Mouse (Mus musculus) heart, postnatal 4 days (tissue): ENCODE results near the gene Irf2bp2. TPM values are rescaled to one million over a fixed set of nuclear protein-coding genes. Genes with fewer than 3 reads are reported as not detected.
"Not testable (repeated sequence)": the region's sequence is repeated elsewhere in the genome, so short reads cannot be mapped to it uniquely, and the experiment has no call there.

Source experiments
- DNase-seq: peaks from one replicate; pipeline ENCODE4 v3.0.0; 2021
- total RNA-seq, 2 experiments: library from RNA; stranded (reverse); gene quantifications; 2 replicates each; pipeline ENCODE4 v1.2.3; 2021

Gene Irf2bp2
- total RNA-seq, 2 experiments from 2014 or later = 98.2 to 100.0 TPM

- DNase-seq = no peak
Observed at GRCm38 (mm10) chr8:126602641-126603040, 8.9 kb upstream of the Irf2bp2 start.

- no peak for DNase-seq
Observed at GRCm38 (mm10) chr8:126601325-126601724, 7.5 kb upstream of the Irf2bp2 start.

GRCm38 (mm10) chr8:126600816-126601243 is 7.0 kb upstream of the Irf2bp2 start:
- peak; percentile 57 for DNase-seq

DNA sequence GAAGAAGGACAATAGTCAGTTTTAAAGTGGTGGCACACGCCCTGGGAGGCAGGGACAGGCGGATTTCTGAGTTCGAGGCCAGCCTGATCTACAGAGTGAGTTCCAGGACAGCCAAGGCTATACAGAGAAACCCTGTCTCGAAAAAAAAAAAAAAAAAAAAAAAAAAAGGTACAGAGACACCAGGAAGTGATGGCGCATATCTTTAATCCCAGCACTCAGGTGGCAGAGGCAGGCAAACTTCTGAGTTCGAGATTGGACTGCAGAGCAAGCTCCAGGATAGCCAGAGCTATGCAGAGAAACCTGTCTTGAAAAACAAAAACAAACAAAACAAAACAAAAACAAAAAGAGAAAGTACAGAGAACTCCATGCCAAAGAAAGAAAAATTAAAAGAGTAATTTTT is 6.6 kb upstream of the Irf2bp2 start:
- DNase-seq = not testable (repeated sequence)

GRCm38 (mm10) chr8:126599297-126599696 is 5.5 kb upstream of the Irf2bp2 start:
- no peak for DNase-seq

GRCm38 (mm10) chr8:126598218-126598617 is 4.4 kb upstream of the Irf2bp2 start:
- no peak for DNase-seq

- DNase-seq = no peak
Observed at GRCm38 (mm10) chr8:126596721-126597120, 2.9 kb upstream of the Irf2bp2 start.

DNA sequence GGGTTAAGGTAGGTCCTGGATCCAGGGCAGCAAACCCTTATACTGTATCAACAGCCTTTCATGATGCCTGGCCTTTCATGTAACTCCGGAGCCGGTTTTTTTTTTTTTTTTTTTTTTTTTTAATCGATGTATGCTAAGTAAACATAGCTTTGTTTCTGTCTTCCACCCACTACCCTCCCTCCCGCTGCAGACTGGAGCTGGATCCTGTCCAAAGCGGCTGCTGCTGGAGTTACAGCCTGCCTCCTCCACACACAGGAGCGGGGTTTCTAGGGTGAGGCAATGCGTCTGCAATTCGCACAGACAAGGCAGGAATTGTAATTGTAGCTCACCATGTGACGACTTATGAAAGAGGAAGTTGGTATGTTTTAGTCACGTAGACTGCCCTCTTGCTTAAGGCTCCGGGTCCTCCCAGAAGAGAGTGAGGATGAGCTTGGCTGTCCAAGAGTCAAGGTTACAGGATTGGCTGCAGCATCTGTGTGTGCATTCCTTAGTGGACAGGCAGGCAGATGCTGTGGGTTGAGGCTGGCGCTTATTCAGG is 2.4 kb upstream of the Irf2bp2 start:
- peak; percentile 94 for DNase-seq

DNA sequence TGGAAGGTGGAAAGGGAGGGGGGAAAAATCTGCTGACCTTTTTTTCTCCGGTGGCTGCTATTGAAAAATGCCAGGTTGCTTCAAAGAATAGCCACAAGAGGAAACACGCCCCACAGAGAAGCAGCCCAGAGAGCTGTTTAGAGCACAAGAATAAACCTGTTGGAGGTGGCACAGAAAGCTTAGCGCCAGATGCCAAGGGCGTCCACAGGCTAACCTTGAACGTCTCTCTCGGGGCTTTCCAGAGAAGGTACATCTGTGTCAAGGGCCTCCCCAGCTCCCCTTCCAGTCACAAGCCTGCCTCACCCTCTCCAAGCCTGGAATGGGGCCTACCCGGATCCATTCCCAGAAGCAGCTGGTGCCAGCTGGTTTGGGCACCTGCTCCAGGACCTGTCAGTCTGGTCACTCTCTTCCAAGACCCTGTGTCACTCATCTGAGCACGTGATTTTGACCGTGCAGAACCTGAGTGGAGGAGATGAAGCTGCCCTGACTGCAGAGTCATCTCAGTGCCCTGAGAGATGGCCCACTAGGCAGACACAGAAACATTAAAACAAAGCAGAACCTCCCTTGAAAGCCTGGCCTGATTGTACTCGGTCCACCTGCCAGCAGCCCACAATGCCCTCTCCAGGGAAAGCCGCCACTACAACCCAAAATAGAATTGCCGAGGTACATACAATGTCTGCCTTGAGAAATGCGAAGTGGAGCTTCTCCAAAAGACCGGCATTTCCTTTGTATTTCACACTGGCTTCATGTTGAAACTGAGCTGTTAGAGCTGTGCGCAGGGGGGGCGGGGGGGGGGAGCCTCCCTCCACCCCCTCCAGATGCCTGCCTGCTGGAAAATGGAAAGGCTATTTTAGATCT is 1.6 kb upstream of the Irf2bp2 start:
- DNase-seq = peak; percentile 88

GRCm38 (mm10) chr8:126594481-126595000 is 755 bp upstream of the Irf2bp2 start:
- DNase-seq = peak; percentile 99

GRCm38 (mm10) chr8:126592771-126593571 is 815 bp downstream of the Irf2bp2 start:
- peak; percentile 57 for DNase-seq

DNA sequence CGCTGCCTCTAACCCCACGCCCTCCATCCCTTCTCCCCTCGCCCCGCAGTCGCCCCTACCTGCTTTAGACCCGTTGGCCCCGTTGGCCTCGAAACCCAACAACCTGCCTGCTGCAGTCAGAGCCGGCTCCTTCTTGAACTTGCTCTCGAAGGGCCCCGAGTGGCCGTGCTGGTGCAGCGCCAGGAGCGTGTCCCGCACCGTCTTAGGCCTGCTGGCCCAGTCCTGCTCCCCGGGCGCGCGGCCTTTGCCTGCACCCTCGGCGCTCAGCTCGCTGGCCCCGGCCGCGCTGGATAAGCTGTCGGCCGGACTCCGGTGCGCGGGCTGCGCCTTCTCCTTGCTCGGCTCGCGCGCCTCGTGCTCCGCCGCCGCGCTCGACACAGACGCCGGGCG is 1.4 kb downstream of the Irf2bp2 start:
- DNase-seq = peak; percentile 59

- DNase-seq = peak; percentile 72
Observed at GRCm38 (mm10) chr8:126591821-126592268, 1.9 kb downstream of the Irf2bp2 start.

- peak; percentile 63 for DNase-seq
Observed at GRCm38 (mm10) chr8:126591141-126591820, 2.5 kb downstream of the Irf2bp2 start.

DNA sequence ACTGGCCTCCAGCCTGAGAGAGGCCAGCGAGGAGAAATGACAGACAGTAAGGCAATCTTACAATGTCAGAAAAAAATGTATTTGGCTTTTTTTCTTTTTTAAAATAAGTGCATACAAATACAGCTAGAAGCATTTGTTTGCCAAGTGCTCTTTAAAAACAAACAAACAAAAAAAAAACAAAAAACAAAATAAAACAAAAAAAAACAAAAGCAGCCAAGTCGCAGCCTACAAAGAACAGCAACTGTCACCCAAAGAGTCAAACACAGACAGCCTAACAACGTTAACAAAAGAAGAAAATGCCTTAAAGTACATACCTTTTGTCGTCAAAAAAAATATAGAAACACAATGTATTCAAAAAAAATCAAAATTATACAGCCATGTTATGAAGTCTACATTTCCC is 3.2 kb downstream of the Irf2bp2 start:
- DNase-seq = no peak

DNA sequence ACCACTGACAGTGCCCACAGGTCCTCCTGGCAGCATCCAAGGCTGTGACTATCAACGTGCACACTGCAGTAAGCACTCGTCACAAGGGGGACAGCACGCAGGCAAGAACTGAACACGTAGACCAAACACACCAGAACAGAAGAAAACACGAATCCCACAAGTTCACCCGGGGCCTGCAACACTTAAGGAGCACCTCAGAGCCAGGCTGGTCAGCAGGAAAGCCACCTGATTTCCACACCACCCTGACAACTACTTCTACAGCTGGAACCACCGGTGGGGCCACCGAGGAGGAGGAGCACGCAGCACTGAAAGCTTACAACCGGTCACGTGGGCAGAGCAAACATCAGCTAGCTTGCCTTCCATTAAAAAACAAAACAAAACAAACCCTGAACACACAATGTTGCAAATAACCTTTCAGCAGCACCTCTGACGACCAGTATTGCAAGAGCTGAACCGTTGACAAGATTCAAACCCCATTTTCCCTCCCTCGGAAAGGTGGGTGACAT is 3.7 kb downstream of the Irf2bp2 start:
- peak; percentile 57 for DNase-seq

GRCm38 (mm10) chr8:126589507-126590023 is 4.2 kb downstream of the Irf2bp2 start:
- DNase-seq = no peak

- peak; percentile 38 for DNase-seq
Observed at GRCm38 (mm10) chr8:126588636-126589506, 4.9 kb downstream of the Irf2bp2 start.

DNA sequence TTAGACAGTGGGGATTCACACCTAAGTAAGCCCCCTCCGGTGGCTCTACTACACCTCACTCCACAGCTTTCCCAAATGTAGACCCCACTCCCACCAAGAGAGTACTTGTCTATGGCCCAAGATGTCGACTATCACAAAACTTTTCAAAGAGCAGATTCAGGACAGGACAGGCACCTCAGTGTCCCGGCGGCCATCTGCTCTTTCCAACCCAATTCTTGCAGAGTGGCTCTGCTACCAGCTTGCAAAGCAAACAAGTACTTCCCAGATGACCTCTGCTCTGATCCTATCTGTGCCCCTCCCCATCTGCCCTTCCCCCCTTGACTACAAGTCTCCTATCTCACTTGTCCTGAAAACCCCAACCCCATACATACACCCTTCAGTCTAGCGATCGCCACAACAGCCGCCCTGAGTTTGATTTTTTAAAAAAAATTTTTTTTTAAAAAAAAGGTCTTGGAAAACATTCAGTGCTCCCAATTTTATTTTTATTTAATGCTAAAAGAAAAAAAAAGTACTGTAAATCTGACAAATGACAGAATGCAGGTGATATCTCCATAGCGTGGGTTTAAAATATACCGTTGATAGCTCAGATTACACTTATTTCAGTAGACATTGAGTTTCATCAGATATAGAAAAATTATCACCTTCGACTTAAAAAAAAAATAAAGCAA is 5.8 kb downstream of the Irf2bp2 start:
- DNase-seq = peak; percentile 36
